Mouse (Mus musculus) adrenal gland, postnatal 14 days (tissue): ENCODE data around the gene Cc2d1b. TPM values are rescaled to one million over a fixed set of nuclear protein-coding genes. Genes with fewer than 3 reads are reported as not detected.

Experiments
- DNase-seq: peaks from one replicate; pipeline ENCODE4 v3.0.0; 2021; ENCODE audit warnings: mixed read lengths
- long read RNA-seq, 2 experiments: library from polyadenylated mRNA; stranded (forward); transcript quantifications; one replicate each; pipeline ENCODE4 v2.0.0; 2021
- total RNA-seq: library from RNA; stranded (reverse); gene quantifications from 2 replicates; pipeline ENCODE4 v1.2.3, GENCODE M21; 2021

Gene Cc2d1b
- total RNA-seq = 31.5 and 39.8 TPM in 2 replicates
- long read RNA-seq, experiment 1, transcript Cc2d1b-201 (25 exons, 3,303 nt) = major isoform, 41 of 64 reads
- long read RNA-seq, experiment 1, partial matches to known transcripts = 5 of 64 reads
- long read RNA-seq, experiment 1, other reads (novel, unspliced or antisense) = 18 of 64 reads
- long read RNA-seq, experiment 2, transcript Cc2d1b-201 (25 exons, 3,303 nt) = major isoform, 24 of 39 reads
- long read RNA-seq, experiment 2, partial matches to known transcripts = 6 of 39 reads
- long read RNA-seq, experiment 2, other reads (novel, unspliced or antisense) = 9 of 39 reads

- peak; percentile 95 for DNase-seq
These were observed at the start of gene Cc2d1b for GRCm38 (mm10) chr4:108619587-108620341. TSS of gene Cc2d1b (plus strand) at chr4:108619940.

DNA sequence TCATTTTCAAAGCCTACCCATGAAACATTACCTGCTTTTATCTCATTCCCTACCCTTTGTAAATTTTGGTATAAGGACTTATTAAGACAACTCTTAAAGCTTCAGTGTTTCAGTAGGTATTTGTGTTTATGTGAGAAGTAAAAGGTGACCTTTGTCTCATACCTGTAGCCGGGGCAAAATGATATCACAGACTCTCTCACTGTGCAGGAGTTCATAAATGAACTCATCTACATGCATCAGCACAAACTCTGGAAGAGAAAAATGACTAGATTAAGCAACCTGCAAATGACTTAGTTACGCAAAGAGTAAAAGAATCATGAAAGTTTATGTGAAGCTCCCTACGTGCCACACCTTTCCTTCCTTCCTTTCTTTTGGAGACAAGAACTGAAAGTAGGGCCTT lies 47.1 kb upstream of the Cc2d1b start:
- DNase-seq = no peak

DNA sequence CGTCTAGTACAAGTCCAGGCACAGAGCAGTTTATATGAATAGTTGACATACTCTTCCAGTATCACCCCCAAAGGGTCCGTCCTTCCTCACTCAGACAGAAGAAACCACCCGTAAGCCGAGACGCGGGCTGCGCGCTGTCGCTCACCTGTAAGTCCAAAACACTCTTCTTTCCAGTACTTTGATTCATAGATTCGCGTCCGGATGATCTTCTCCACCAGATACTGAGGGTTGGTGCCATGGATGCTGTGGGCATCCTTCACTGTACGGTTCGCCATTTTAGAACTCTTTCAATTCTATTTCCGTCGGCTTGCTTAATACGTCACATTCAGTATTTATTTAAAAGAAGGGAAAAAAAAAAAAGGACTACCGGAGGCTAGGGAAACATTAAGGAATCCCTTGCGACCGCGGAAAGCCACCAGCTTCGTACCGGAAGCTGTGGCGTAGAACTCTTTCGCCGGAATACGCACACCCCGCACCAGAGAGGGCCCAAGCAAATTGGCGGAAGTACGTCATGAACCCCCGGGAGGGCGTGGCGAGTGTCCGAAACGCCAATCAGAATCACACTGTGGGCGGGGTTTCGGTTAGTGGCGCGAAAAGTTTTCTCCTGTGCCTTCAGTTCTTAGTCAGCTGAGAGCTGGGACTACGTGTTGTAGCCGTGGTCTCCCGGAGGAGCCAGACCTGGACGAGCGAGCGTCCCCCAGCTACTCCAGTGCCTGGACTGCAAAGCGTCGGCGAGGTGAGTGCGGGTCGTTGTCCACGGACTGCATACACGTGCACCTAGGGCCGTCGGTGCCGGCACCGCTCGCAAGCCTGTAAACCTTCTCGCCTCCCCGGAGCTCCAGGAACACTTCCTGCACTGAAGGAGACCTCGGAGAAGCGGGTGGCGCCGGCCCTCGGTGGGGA lies 40.6 kb upstream of the Cc2d1b start, which contains the start of the genes Prpf38a and Orc1:
Gene Prpf38a (minus strand): TSS at position 497 of the 903 bp plus-strand sequence.
Gene Orc1 (plus strand): TSS at position 584 of the 903 bp plus-strand sequence.
- DNase-seq = peak; percentile 98

DNA sequence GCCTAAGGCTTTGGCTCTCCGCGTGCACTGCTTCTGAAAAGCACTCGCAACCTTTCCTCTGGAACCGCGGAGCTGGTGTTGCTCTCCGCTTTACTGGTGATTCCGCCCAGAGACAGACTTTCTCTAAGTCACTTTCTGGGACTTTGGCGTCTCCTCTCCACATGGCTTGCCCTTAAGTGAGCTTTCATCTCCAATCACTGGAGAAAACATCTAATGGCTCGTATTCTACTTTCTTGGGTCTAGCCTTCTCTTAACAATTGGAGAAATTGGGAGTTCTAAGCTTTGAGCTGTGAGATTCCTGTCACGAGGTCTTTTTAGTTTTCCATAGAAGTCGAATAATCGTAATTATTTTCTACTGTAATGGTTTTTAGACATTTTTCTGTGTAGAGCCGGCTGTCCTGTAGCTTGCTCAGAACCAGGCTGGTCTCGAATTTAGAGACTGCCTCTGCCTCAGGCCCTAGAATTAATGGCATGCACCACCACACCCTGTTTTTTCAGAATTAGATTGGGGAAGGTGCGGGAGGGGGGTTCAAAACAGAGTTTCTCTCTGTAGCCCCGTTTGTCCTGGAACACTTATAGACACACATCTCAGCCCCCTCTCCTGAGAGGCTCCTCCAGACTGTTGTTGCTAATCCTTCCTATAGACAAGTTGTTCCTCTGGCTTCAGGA lies 39.9 kb upstream of the Cc2d1b start:
- no peak for DNase-seq

- DNase-seq = no peak
These were observed 26.4 kb upstream of the Cc2d1b start for GRCm38 (mm10) chr4:108593376-108593775.

GRCm38 (mm10) chr4:108595785-108596184 lies 24.0 kb upstream of the Cc2d1b start:
- no peak for DNase-seq

DNA sequence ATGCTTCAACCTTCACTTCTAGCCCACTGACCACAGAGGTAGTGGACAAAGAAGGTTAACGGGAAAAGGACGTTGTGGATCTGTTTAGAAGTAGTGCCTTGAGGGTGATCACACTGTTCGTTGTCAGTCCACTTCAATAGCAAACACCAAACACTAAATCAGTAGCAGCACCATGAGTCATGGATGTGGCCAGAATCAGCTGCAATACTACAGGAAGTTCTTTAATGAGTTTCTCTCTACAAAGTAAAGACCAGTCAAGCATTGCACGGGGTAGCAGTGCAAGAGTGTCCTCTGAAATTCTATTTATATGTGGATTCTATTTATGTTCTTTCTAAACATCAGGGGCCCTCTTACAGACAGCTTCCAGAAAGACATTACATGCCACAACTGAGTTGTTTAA lies 21.4 kb upstream of the Cc2d1b start:
- DNase-seq = no peak

DNA sequence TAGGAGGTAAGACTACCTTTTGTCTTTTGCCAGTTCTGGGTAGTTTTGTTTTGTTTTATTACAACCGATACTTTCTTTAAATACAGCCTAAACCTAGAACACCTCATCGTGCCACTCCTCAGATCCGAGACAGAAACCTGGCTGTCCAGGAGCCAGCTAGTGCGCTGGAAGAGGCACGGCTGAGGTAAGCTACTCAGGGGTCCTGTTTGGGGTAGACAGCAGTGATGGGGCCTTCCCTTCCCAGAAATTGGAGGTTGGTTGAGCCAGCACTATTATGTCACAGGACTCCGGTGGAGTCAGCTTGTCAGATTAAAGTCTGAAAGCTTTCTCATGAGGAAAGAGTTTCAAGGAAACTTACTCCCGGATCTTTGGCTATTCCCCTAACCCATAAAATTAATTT lies 17.9 kb upstream of the Cc2d1b start:
- DNase-seq = no peak

DNA sequence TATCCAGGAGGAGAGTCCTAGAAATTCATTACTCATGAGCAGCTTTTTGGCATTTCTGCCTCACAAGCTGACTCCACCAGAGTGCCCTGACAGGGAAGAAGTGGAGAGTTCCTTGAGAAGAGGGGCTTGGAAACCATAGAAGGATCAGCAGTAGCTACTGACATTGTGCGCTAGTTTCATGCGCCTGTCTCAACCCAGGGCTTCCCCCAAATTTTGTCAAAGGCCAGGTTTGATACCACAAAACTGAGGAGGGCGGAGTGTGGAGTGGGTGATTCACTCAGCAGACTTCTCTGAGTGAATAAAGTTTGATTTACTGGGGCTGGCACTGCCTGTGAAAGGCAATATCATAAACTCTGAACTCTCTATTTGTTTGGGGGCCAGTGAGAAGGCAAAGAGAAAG lies 11.1 kb upstream of the Cc2d1b start:
- peak; percentile 18 for DNase-seq

- DNase-seq = no peak
These were observed 8.8 kb upstream of the Cc2d1b start for GRCm38 (mm10) chr4:108610935-108611334.

DNA sequence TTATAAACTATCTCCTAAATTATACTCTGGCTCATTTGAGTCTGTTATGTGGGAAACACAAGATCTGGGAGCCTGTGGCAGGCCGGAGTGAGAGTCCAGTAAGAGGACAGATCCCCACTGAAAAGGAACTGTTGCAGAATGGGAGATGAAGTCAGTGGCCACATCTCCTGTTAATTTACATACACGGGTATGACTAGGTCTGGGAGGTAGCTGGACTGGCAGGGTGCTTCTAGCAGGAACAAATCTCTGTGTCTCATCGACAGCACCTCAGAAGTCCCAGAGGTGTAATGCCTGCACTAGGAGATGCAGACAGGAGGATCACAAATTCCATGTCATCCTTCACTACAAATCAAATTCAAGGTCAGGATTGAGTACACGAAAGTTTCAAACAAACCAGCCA lies 1.2 kb upstream of the Cc2d1b start:
- no peak for DNase-seq

- DNase-seq = peak; percentile 40
These were observed 575 bp upstream of the Cc2d1b start for GRCm38 (mm10) chr4:108619165-108619564.

GRCm38 (mm10) chr4:108620536-108620935 lies 796 bp downstream of the Cc2d1b start:
- no peak for DNase-seq

DNA sequence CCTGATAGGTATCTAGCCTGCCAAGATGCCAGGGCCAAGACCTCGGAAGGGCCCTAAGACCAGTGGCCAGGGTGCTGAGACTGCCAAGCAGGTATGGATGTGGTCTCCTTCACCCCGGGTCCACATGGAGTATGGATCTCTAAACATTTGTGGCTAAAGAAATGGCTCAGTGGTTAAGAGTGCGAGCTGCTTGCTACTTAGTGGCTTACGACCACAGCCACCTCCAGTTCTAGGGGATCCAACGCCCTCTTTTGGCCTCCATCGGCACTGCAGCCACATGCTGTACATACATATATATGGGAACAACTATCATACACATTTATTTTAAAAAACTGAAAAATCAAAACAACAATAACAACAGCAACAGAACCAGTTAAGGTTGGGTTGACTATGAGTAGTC lies 1.8 kb downstream of the Cc2d1b start:
- DNase-seq = no peak

- no peak for DNase-seq
These were observed 7.3 kb downstream of the Cc2d1b start for GRCm38 (mm10) chr4:108627066-108627465.

DNA sequence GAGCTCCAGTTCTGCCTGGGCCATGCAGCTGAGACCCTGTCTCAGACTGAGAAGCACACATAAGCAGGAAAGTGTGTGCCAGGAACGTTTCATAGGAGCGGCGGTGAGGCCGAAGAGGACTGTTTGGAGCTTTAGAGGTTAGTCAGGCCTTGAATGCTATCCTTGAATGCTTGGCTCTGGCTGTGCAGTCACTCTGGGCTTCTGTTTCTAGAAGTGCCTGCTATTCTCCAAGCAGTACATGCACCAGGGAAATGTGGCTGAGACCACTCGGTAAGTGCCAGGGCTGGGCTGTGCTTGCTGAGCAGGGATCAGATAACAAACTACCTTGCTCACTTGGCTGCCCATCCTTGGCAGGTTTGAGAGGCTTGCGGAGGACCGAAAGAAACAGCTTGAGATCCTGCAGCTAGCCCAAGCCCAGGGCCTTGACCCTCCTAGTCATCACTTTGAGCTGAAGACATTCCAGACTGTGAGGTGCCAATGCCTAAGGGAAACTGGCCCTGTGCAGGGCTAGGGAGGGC lies 9.7 kb downstream of the Cc2d1b start:
- peak; percentile 57 for DNase-seq

- no peak for DNase-seq
These were observed 10.4 kb downstream of the Cc2d1b start for GRCm38 (mm10) chr4:108630096-108630495.

DNA sequence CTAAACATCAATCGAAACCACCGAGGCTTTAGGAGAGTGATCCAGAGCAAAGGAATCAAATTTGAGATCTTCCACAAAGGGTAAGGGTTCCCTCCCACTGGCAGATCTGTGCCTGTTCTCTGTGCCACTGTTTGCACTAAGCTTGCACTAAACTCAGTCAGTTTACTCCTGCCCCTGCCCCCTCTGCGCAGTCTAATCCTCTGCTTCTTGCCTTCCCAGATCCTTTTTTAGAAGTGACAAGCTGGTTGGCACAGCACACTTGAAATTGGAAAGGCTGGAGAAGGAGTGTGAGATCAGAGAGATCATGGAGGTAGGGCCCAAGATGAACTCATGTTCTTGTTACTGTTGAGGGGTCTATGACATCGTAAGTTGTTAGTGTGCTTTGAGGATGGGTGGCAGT lies 11.9 kb downstream of the Cc2d1b start:
- no peak for DNase-seq

- no peak for DNase-seq
These were observed 14.0 kb downstream of the Cc2d1b start for GRCm38 (mm10) chr4:108633703-108634102.

DNA sequence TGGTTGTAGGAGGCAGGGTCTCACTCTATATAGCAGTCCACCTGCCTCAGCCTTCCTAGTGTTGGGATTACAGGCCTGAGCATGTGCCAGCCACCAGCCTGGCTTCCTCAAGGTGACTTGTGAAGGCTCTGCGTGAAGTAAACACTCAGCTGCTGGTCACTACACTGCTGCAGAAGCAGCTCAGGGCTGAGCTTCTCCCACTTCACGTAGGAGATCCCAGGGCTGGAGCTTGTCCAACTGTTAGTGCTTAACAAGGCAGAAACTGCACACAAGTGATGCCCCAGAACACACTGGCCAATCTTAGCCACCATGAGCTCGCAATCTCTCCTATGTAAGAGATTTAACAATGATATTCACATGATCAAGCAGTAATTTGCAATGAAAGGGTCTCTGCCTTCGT lies 15.0 kb downstream of the Cc2d1b start:
- DNase-seq = no peak

DNA sequence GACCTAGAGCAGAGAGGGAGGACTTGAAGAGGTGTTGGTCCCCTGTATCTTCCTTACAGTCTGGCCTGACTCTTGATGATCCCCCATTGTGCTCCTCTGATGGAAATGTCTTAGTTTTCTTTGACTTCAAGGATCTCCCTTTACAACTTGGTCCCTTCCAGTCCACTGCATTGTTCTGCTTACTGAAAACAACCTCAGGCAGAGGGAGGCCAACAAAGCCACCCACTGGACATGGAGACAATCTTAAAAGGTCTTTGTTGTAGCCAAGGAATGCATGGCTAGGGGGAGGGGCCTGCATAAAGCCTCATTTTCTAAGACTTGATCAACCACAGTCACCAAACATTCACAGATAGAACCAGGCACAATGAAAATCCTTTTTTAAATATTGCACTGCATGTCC lies 15.4 kb downstream of the Cc2d1b start:
- no peak for DNase-seq

GRCm38 (mm10) chr4:108637721-108638120 lies 18.0 kb downstream of the Cc2d1b start:
- DNase-seq = no peak
